Mouse (Mus musculus): ENCODE data around the gene Plekhg6. TPM values are rescaled to one million over a fixed set of nuclear protein-coding genes. Genes with fewer than 3 reads are reported as not detected.
A peak's percentile ranks its signal among the peaks of the same experiment; 100 is the strongest.

Gene Plekhg6
- polyA plus RNA-seq, 1 experiment from 2014 or later: not detected

- peaks cover 9% of the 10 kb centered on the region for H3K4me1 ChIP-seq (ENCODE audit: control insufficient read depth, insufficient read depth, low read length)
- H3K27me3 ChIP-seq (ENCODE audit: control insufficient read depth, insufficient read depth, low read length): peaks cover 30% of the 10 kb centered on the region
- no peak overlapping the region for H3K4me2 ChIP-seq
- H3K9ac ChIP-seq (ENCODE audit: low read length): no peak overlapping the region
- no peak for DNase-seq (ENCODE audit: low spot score, missing footprints)
- H3K36me3 ChIP-seq (ENCODE audit: control insufficient read depth, insufficient read depth, low read length): no peaks in the 10 kb centered on the region
- no peak for ATAC-seq (ENCODE audit: low FRiP score)
- 48% methylated on average over 9 of the region's 9 CpGs for WGBS
- H3K27ac ChIP-seq (ENCODE audit: low read depth, low read length): no peak overlapping the region
- no peak overlapping the region for H3K4me3 ChIP-seq (ENCODE audit: low read depth, low read length)
- no peaks in the 10 kb centered on the region for H3K9me3 ChIP-seq (ENCODE audit: control insufficient read depth, low read length)
Measured at GRCm38 (mm10) chr6:125360846-125361245, 19.7 kb downstream of the Plekhg6 start.

GRCm38 (mm10) chr6:125359999-125360398 lies 20.6 kb downstream of the Plekhg6 start:
- no peaks in the 10 kb centered on the region for H3K9me3 ChIP-seq (ENCODE audit: control insufficient read depth, low read length)
- H3K9ac ChIP-seq (ENCODE audit: low read length): no peak overlapping the region
- no peaks in the 10 kb centered on the region for H3K36me3 ChIP-seq (ENCODE audit: control insufficient read depth, insufficient read depth, low read length)
- peaks cover 11% of the 10 kb centered on the region for H3K4me1 ChIP-seq (ENCODE audit: control insufficient read depth, insufficient read depth, low read length)
- 47% methylated on average over 9 of the region's 9 CpGs for WGBS
- DNase-seq (ENCODE audit: low spot score, missing footprints) (peak; percentile 60), ATAC-seq (ENCODE audit: low FRiP score) (no peak)
- no peak overlapping the region for H3K4me3 ChIP-seq (ENCODE audit: low read depth, low read length)
- no peak overlapping the region for H3K4me2 ChIP-seq
- no peak overlapping the region for H3K27ac ChIP-seq (ENCODE audit: low read depth, low read length)
- peaks cover 30% of the 10 kb centered on the region for H3K27me3 ChIP-seq (ENCODE audit: control insufficient read depth, insufficient read depth, low read length)

DNA sequence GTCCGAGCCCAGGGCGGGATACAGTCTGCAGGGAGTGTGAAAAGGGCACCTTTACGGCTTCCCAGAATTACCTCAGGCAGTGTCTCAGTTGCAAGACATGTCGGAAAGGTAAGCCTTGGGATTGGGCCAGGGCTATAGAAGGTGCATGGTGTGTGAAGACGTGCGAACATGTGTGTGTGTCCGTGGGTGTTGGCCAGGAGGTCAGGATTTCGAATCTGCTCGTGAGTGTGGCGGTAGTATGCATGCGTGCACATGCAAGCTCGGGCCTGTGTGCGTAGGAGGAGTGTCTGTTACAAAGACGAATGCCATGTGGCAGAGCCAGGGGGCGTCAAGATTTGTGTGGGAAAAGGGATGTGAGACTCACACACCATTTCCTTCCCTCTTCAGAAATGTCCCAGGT lies 23.3 kb downstream of the Plekhg6 start:
- Histone ChIP-seq H3K4me2 (no peak overlapping the region), H3K4me1 (ENCODE audit: control insufficient read depth, insufficient read depth, low read length) (peaks cover 9% of the 10 kb centered on the region), H3K9me3 (ENCODE audit: control insufficient read depth, low read length) (no peaks in the 10 kb centered on the region), H3K9ac (ENCODE audit: low read length) (no peak overlapping the region), H3K4me3 (ENCODE audit: low read depth, low read length) (no peak overlapping the region), H3K27me3 (ENCODE audit: control insufficient read depth, insufficient read depth, low read length) (peaks cover 9% of the 10 kb centered on the region; the same call in 1 of the 2 replicates), H3K36me3 (ENCODE audit: control insufficient read depth, insufficient read depth, low read length) (no peaks in the 10 kb centered on the region), H3K27ac (ENCODE audit: low read depth, low read length) (no peak overlapping the region)
- WGBS: 89% methylated on average over 15 of the region's 15 CpGs
- DNase-seq (ENCODE audit: low spot score, missing footprints) (no peak), ATAC-seq (ENCODE audit: low FRiP score) (no peak)

DNA sequence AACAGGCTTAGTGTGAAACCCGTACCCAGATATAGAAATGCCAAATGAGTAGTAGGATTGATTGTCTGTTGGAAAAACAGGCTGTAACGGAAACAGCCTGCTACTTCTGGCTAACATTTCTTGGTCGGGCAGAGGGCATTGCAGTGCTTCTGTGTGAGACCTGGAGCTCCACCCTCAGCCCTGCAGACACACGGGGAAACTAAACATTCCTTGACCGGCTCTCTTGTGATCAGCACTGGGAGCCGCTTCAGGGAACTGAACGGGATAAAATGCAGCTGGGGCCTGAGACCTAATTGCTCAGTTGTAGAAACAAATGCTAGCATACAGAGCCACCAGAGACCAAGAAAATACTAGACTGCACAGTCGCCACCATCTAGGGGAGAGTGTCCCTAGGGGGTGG lies 24.3 kb downstream of the Plekhg6 start:
- no peak overlapping the region for H3K4me2 ChIP-seq
- H3K9ac ChIP-seq (ENCODE audit: low read length): no peak overlapping the region
- H3K27me3 ChIP-seq (ENCODE audit: control insufficient read depth, insufficient read depth, low read length): peaks cover 3% of the 10 kb centered on the region; the same call in 1 of the 2 replicates
- DNase-seq (ENCODE audit: low spot score, missing footprints): peak; percentile 79
- no peaks in the 10 kb centered on the region for H3K9me3 ChIP-seq (ENCODE audit: control insufficient read depth, low read length)
- no peaks in the 10 kb centered on the region for H3K36me3 ChIP-seq (ENCODE audit: control insufficient read depth, insufficient read depth, low read length)
- peaks cover 9% of the 10 kb centered on the region for H3K4me1 ChIP-seq (ENCODE audit: control insufficient read depth, insufficient read depth, low read length)
- no peak overlapping the region for H3K4me3 ChIP-seq (ENCODE audit: low read depth, low read length)
- WGBS: 48% methylated on average over 8 of the region's 8 CpGs
- no peak for ATAC-seq (ENCODE audit: low FRiP score)
- no peak overlapping the region for H3K27ac ChIP-seq (ENCODE audit: low read depth, low read length)

GRCm38 (mm10) chr6:125355197-125355741 lies 25.3 kb downstream of the Plekhg6 start:
- ATAC-seq (ENCODE audit: low FRiP score): no peak
- H3K9me3 ChIP-seq (ENCODE audit: control insufficient read depth, low read length): no peaks in the 10 kb centered on the region
- no peak overlapping the region for H3K9ac ChIP-seq (ENCODE audit: low read length)
- peak; percentile 82 for DNase-seq (ENCODE audit: low spot score, missing footprints)
- peaks cover 13% of the 10 kb centered on the region for H3K4me1 ChIP-seq (ENCODE audit: control insufficient read depth, insufficient read depth, low read length)
- H3K27me3 ChIP-seq (ENCODE audit: control insufficient read depth, insufficient read depth, low read length): no peaks in the 10 kb centered on the region; the same call in 1 of the 2 replicates
- H3K4me3 ChIP-seq (ENCODE audit: low read depth, low read length): no peak overlapping the region
- 3% methylated on average over 10 of the region's 10 CpGs for WGBS
- no peaks in the 10 kb centered on the region for H3K36me3 ChIP-seq (ENCODE audit: control insufficient read depth, insufficient read depth, low read length)
- H3K4me2 ChIP-seq: no peak overlapping the region
- H3K27ac ChIP-seq (ENCODE audit: low read depth, low read length): no peak overlapping the region

DNA sequence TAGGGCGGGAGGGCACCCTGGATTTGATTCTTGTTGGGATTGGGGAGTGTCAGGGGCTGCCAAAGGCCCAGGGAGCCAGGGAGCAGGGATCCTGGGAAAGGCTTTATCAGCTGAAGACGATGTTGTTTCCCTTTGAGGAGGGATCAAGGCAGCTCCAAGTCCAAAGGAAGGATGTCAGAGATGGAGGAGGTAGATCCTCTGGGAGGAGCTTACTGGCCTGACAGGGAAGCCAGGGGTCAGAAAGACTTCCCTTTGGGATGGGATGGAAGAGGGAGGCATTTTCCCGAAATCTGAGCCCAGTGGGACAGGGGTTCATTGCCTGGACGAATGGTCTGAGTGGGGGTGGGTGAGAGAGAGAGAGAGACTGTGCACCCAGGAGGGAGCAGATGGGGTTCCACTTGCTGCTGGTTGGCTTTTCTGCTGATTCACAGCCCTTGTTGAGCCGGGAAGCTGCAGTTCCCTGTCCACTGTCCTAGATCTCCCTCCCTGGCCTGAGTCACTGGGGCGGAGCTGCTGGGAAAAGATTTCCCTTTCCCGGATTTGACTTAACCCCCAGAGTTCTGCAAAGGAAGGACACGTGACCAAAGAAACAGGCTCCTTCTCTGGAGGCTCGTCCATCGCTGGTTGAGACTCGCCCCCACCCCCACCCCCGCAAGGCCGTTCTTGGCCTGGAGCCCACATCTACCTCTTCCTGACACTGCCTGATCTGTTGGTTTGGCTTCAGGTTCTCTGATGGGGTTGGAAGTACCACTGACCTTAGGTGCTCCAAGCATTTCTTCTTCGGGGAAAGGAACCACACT lies 26.0 kb downstream of the Plekhg6 start:
- Histone ChIP-seq H3K9ac (ENCODE audit: low read length) (no peak overlapping the region), H3K4me2 (no peak overlapping the region; the same call in 1 of the 2 replicates), H3K4me1 (ENCODE audit: control insufficient read depth, insufficient read depth, low read length) (peaks cover 19% of the 10 kb centered on the region), H3K27ac (ENCODE audit: low read depth, low read length) (no peak overlapping the region), H3K36me3 (ENCODE audit: control insufficient read depth, insufficient read depth, low read length) (no peaks in the 10 kb centered on the region), H3K27me3 (ENCODE audit: control insufficient read depth, insufficient read depth, low read length) (no peaks in the 10 kb centered on the region; the same call in 1 of the 2 replicates), H3K9me3 (ENCODE audit: control insufficient read depth, low read length) (no peaks in the 10 kb centered on the region), H3K4me3 (ENCODE audit: low read depth, low read length) (no peak overlapping the region)
- ATAC-seq (ENCODE audit: low FRiP score) (0 out of 2 replicates have a peak, but pooled peaks have one; percentile 4), DNase-seq (ENCODE audit: low spot score, missing footprints) (peak; percentile 84)
- WGBS: 13% methylated on average over 14 of the region's 14 CpGs

GRCm38 (mm10) chr6:125353655-125354054 lies 26.9 kb downstream of the Plekhg6 start:
- H3K27me3 ChIP-seq (ENCODE audit: control insufficient read depth, insufficient read depth, low read length): no peaks in the 10 kb centered on the region; the same call in 1 of the 2 replicates
- H3K4me1 ChIP-seq (ENCODE audit: control insufficient read depth, insufficient read depth, low read length): peaks cover 21% of the 10 kb centered on the region
- WGBS: 79% methylated on average over 4 of the region's 4 CpGs
- H3K9ac ChIP-seq (ENCODE audit: low read length): no peak overlapping the region
- H3K4me3 ChIP-seq (ENCODE audit: low read depth, low read length): no peak overlapping the region
- H3K4me2 ChIP-seq: no peak overlapping the region
- no peaks in the 10 kb centered on the region for H3K9me3 ChIP-seq (ENCODE audit: control insufficient read depth, low read length)
- DNase-seq (ENCODE audit: low spot score, missing footprints) (peak; percentile 57), ATAC-seq (ENCODE audit: low FRiP score) (no peak)
- H3K27ac ChIP-seq (ENCODE audit: low read depth, low read length): no peak overlapping the region
- H3K36me3 ChIP-seq (ENCODE audit: control insufficient read depth, insufficient read depth, low read length): no peaks in the 10 kb centered on the region

DNA sequence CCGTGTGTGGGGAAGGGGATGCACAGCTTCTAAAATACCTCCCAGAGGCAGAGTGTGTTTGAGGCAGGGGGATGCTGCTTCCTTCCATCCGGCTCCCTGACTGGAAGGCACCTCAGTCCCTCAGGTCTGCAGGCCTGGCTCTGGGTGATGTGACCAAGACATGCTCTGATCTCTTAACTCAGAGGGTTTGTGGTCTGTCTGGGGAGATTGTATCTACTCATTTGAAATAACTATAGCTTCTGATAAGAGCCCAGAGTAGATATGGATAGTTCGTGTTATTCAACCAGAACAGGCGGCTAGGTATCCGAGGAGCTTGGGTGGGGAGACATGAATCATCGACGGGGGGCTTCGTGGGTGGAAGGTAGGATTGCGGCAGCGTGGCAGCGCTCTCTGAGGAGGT lies 27.4 kb downstream of the Plekhg6 start:
- H3K36me3 ChIP-seq (ENCODE audit: control insufficient read depth, insufficient read depth, low read length): no peaks in the 10 kb centered on the region
- peaks cover 21% of the 10 kb centered on the region for H3K4me1 ChIP-seq (ENCODE audit: control insufficient read depth, insufficient read depth, low read length)
- H3K27ac ChIP-seq (ENCODE audit: low read depth, low read length): no peak overlapping the region
- no peak overlapping the region for H3K4me3 ChIP-seq (ENCODE audit: low read depth, low read length)
- no peak overlapping the region for H3K9ac ChIP-seq (ENCODE audit: low read length)
- no peaks in the 10 kb centered on the region for H3K9me3 ChIP-seq (ENCODE audit: control insufficient read depth, low read length)
- ATAC-seq (ENCODE audit: low FRiP score) (no peak), DNase-seq (ENCODE audit: low spot score, missing footprints) (no peak)
- no peak overlapping the region for H3K4me2 ChIP-seq
- no peaks in the 10 kb centered on the region; the same call in 1 of the 2 replicates for H3K27me3 ChIP-seq (ENCODE audit: control insufficient read depth, insufficient read depth, low read length)
- 83% methylated on average over 11 of the region's 11 CpGs for WGBS

GRCm38 (mm10) chr6:125352811-125353210 lies 27.8 kb downstream of the Plekhg6 start:
- H3K27ac ChIP-seq (ENCODE audit: low read depth, low read length): no peak overlapping the region
- H3K4me1 ChIP-seq (ENCODE audit: control insufficient read depth, insufficient read depth, low read length): peaks cover 21% of the 10 kb centered on the region
- no peaks in the 10 kb centered on the region; the same call in 1 of the 2 replicates for H3K27me3 ChIP-seq (ENCODE audit: control insufficient read depth, insufficient read depth, low read length)
- no peaks in the 10 kb centered on the region for H3K36me3 ChIP-seq (ENCODE audit: control insufficient read depth, insufficient read depth, low read length)
- DNase-seq (ENCODE audit: low spot score, missing footprints): peak; percentile 59
- H3K9me3 ChIP-seq (ENCODE audit: control insufficient read depth, low read length): no peaks in the 10 kb centered on the region
- 58% methylated on average over 4 of the region's 4 CpGs for WGBS
- no peak overlapping the region for H3K4me2 ChIP-seq
- no peak for ATAC-seq (ENCODE audit: low FRiP score)
- no peak overlapping the region for H3K9ac ChIP-seq (ENCODE audit: low read length)
- H3K4me3 ChIP-seq (ENCODE audit: low read depth, low read length): no peak overlapping the region
